Mouse (Mus musculus) kidney, adult 8-10 months (tissue): ENCODE results near the gene Cfap97d2.

Experiments
- DNase-seq, 2 experiments: peaks; one replicate each; pipeline ENCODE4 v3.0.0; 2022

The Cfap97d2 gene

DNA sequence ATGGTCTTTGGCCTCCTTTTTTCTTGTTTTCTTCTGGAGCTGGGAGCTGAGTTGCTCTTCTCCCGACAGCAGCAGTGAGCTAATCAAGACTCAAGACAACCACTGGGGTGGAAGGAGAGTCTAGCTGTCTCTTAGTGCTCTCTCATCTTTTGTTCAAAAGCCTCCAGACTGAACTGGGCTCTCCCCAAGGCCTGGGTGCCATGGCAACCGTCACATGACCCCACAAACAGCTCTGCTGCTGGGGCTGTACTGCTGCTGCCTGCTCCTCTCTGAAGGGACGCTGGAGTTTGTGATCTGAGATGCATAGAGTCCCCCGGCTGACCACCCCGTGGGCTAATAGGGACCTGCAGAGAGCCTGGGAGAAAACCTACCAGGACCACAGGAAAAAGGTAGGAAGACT is at the start of gene Cfap97d2:
Cfap97d2 (plus strand) TSS at position 222 of the 400 bp plus-strand sequence.
- DNase-seq: no peak

DNA sequence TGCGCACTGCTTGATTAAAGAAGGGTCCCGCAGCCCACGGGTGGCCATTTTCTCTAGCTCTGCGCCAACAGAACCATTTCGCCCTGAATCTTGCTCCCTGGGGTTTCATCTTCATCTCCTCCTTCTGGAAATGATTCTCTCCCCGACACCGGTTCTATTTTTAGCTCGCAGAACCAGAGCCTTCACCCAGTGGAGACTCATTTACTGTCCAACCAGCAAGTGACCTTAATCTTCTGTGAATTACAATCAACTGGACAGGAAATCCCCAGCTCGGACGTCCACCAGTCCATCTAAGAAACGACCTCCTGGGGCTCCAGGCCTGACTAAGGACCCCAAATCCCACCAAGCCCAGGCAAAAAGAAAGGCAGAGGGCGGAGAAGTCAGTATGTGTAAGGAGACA is 48.2 kb upstream of the Cfap97d2 start:
- DNase-seq: no peak

DNA sequence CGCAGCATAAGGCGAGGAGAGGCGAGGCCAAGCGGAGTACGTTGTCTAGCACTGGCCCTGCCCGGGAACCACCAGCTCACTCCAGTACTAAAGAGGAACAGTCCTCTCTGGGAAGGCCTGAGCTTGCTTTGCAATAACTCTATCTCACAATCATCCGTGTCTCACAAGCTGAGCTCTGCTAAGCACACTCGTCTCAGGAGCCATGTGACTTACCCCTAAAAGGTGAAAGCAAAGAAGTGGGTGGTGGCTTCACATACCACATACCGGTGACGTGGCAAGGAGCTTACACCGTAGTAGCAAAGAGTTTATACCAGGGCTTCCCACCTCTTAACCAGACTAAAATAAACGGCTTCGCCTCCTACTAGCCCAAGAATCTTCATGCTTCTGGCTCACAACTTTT is 45.4 kb upstream of the Cfap97d2 start:
- no peak for DNase-seq

GRCm38 (mm10) chr8:13664711-13665210 is 40.9 kb upstream of the Cfap97d2 start:
- no peak for DNase-seq

GRCm38 (mm10) chr8:13665538-13665937 is 40.2 kb upstream of the Cfap97d2 start:
- no peak for DNase-seq

GRCm38 (mm10) chr8:13665944-13666343 is 39.7 kb upstream of the Cfap97d2 start:
- DNase-seq: no peak

DNA sequence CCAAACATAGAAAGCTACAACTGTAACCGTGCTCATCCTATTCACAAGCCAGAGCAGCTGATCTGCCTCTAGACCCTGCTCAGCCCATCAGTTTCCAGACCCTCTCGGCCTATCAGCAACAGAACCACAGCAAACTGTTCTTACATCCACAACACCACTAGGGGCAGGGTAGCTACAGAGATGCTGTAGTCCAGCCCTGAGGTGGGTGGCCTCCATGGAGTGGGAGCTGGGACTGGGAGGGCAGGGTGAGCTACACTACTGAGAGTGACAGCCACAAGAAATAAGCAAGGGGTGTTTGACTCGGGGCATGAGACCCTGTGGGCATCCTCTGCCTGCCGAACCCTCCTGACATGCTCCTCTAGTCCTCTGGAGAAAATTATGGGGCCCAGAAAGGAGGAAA is 37.8 kb upstream of the Cfap97d2 start:
- no peak for DNase-seq

- peak; percentile 39 to 55 for DNase-seq
Observed at GRCm38 (mm10) chr8:13668367-13668766, 37.3 kb upstream of the Cfap97d2 start.

- peak in 1 of 2 experiments; percentile 24 for DNase-seq
Observed at GRCm38 (mm10) chr8:13670011-13670471, 35.6 kb upstream of the Cfap97d2 start.

- no peak for DNase-seq
Observed at GRCm38 (mm10) chr8:13671246-13672003, 34.3 kb upstream of the Cfap97d2 start.

DNA sequence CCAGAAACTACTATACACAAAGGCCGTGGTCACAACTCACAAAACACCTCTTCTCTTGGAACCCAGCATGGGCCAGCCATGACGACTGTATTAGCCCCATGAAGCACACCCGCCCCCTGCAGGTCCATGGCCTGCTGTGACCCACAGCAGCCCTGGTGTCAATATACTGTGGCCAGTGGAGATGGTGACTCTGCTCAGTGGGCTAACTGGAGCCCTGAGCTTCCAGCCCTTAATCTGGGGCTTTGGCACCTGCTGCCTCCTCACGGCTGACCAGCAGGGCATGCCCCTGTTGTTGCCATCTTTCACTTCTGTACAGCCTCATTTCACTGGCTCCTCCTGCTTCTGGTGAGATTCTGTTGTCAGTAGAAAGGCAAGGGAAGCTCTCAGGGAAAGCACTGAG is 32.5 kb upstream of the Cfap97d2 start:
- no peak for DNase-seq

- no peak for DNase-seq
Observed at GRCm38 (mm10) chr8:13674294-13675010, 31.2 kb upstream of the Cfap97d2 start.

- no peak for DNase-seq
Observed at GRCm38 (mm10) chr8:13675121-13675520, 30.6 kb upstream of the Cfap97d2 start.

DNA sequence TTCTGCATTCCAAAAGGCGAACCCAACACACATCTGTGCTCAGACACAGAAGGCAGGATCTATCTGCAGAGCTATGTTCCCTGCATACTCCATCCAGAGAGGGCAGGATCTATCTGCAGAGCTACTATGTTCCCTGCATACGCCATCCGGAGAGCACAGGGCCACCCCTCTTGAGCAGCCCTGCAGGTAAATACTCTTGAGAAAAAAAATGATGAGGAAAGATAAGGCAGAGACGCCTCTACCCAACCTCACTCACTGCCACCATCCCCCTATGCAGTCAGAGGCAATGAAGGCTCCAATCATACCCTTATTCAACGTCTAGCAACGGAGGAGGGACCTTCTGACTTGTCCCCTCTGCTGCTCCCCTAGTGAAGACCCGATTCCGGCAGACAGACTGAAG is 30.2 kb upstream of the Cfap97d2 start:
- DNase-seq: no peak

- peak; percentile 43 to 59 for DNase-seq
Observed at GRCm38 (mm10) chr8:13676302-13676700, 29.4 kb upstream of the Cfap97d2 start.

DNA sequence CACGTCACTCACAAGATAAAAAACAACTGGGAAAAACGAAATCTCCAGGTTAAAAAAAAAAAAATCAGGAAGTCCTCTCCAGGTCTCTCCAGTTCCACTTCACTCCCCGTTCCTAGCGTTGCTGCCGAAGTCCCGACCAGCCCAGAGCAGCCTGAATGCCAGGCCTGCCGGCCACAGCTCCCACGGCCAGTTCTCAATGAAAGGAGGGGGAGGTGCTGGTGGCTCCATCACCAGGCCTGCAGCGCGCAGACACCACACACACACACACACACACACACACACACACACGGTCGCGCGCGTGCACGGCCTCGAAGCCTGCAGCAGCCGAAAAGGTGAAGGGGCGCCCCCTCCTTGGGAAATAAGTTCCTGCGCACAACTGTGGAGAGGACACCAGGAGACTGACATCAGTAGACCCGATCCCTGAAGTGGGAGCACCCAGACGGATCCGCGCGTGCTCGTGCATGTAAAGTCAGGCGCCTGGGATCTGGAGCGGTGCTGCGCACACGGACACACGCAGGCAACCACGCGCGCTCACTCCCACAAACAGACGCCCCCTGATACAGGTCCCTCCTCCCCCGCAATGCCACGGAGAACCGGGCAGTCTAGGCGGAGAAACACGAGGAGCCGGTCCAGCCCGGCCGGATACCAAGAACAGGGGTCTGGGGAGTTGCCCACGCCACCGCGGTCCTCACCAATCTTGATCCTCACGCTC is 28.8 kb upstream of the Cfap97d2 start:
- DNase-seq: peak; percentile 29 to 32

DNA sequence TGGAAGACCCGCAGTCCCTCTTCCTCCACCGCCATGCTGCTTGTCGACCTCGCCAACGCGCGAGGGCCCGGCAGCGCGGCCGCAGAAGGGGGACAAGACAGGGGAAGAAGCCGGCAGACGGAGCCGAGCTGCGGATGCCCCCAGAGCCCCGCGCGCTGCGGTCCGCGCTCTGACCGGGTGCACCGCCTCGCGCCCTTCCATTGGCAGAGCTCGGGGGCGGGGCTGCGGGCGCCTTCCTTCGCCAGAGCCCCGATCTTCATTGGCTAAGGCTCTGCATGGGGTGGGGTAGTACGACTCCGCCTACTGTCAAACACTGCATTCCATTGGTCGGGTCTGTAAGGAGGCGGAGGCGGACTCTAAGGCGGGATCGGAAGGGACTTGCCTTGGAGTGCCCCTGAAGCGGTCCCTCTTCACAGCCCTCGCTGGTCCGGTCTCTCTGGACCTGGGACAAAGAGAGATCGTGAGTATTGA is 28.2 kb upstream of the Cfap97d2 start, which contains the start of gene Rasa3:
Rasa3 (minus strand) TSS at position 191 of the 471 bp plus-strand sequence.
- DNase-seq: peak; percentile 95 to 96

GRCm38 (mm10) chr8:13678182-13678581 is 27.5 kb upstream of the Cfap97d2 start:
- no peak for DNase-seq

DNA sequence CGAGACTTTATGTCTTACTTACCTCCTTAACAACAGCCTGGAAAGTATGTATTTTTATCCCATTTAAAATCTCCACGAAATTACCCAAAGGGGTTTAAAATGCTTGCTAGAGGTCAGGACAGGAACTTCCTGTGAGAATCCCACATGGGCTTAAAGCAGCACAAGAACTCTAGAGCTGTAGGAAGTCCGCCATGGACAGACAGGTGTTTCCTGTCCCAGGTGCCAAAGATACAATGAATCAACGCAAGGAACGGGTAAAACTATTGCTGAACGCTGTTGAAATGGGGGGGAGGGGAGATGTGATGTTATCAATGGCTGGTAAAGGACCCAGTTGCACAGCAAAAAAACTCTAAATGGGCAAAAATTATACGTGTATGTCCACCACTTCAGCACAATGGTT is 21.6 kb upstream of the Cfap97d2 start:
- no peak for DNase-seq

- no peak for DNase-seq
Observed at GRCm38 (mm10) chr8:13685674-13686314, 19.9 kb upstream of the Cfap97d2 start.

DNA sequence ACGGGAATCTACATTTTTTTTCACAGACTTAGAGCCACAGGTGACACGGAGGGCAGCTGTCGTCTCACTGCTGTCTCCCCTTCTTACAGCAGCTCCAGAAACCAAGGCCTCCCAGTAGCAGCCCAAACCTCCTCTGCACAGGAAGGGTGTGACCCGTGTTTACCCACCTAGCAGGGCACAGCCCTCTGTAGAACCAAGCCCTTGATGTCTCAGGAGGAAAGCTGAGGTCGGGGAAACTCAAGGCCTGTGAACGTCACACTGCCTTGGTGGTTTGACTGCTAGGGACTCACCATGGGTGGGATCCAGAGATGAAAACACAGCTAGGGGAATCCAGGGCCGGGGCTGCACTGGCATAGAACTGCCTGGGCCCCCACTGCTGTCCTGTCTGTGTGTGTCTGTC is 19.3 kb upstream of the Cfap97d2 start:
- no peak for DNase-seq

- no peak for DNase-seq
Observed at GRCm38 (mm10) chr8:13687101-13687717, 18.5 kb upstream of the Cfap97d2 start.
